Mouse (Mus musculus) liver, adult 2 months (tissue): ENCODE measurements at regions not wholly inside any gene's neighbourhood (a gene's known extent, or its start where the extent isn't known, plus 50 kb on each side); places are given as distances from the start of the nearest gene placed in this dataset.

ENCODE experiments used
- CTCF ChIP-seq: fragments of 200-500 bp; IDR thresholded peaks from 2 replicates; pipeline ENCODE4 v1.5.1; 2011; ENCODE audit warnings: low read depth, low read length, control low read depth
- POLR2A ChIP-seq: fragments of 200-500 bp; IDR thresholded peaks from 2 replicates; pipeline ENCODE4 v1.6.1; 2011; ENCODE audit warnings: low read length, control low read depth; ENCODE audit not compliant: insufficient read depth; ENCODE audit errors: extremely low read depth

- TF ChIP-seq CTCF (no peak), POLR2A (no peak)
Measured at GRCm38 (mm10) chr12:56402844-56403243, 57.1 kb upstream of the Mbip start.
